Mouse (Mus musculus): Measurements from ENCODE around the gene Arhgap25.
"Not testable (repeated sequence)": the region's sequence is repeated elsewhere in the genome, so short reads cannot be mapped to it uniquely, and the experiment has no call there.

The Arhgap25 gene

GRCm38 (mm10) chr6:87535651-87536050 is 2.6 kb upstream of the Arhgap25 start:
- DNase-seq, result peak in 1 of 2 experiments; percentile 26

- DNase-seq, result no peak
These were observed 2.0 kb upstream of the Arhgap25 start for GRCm38 (mm10) chr6:87534855-87535575.

GRCm38 (mm10) chr6:87531456-87532015 is 1.5 kb downstream of the Arhgap25 start:
- DNase-seq, result no peak

- no peak for DNase-seq
These were observed 2.7 kb downstream of the Arhgap25 start for GRCm38 (mm10) chr6:87530386-87530785.

- no peak for DNase-seq
These were observed 5.1 kb downstream of the Arhgap25 start for GRCm38 (mm10) chr6:87527846-87528557.

- no peak for DNase-seq
These were observed 5.7 kb downstream of the Arhgap25 start for GRCm38 (mm10) chr6:87527366-87527765.

DNA sequence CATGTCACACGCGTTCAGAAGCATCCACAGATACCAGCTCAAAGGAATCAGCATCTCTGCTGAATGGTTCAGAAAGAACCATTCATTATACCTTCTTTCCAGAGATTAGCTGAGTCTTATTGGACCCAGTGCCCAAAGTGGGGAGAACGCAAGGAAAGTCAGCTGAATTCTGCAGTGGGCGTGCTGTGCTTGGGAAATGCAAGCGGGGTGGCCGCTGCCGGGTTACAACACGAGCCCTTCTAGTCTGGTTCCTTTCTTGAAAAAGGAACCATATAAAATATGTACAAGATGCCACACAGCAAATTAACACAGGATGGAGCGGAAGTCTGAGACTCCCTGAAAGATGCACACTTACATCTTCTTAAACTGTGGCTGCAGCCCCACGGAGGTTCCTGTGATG is 7.9 kb downstream of the Arhgap25 start:
- DNase-seq, result no peak

DNA sequence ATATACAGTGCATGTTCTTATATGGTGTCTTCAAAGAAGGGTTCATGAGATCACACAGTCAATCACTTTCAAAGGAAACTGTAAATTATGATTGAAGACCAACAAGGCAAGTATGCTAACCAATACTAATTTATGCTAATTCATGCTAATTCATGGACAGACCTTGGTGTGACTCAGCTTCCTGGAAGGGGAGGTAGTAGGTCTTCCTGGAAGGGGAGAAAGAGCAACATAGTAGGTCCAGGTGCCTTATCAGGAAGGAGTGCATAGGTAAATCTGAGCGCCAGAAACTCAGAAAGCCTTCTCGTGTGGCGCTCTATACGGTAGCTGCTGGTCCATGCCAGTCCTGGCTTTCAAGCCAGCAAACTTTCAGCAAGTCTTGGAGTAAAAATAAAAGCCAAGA is 8.8 kb downstream of the Arhgap25 start:
- no peak for DNase-seq

- no peak for DNase-seq
These were observed 9.3 kb downstream of the Arhgap25 start for GRCm38 (mm10) chr6:87523736-87524135.

- no peak for DNase-seq
These were observed 10.0 kb downstream of the Arhgap25 start for GRCm38 (mm10) chr6:87523085-87523484.

- peak; percentile 82 to 83 for DNase-seq
These were observed 10.8 kb downstream of the Arhgap25 start for GRCm38 (mm10) chr6:87522236-87522635.

GRCm38 (mm10) chr6:87521705-87522104 is 11.4 kb downstream of the Arhgap25 start:
- DNase-seq, result not testable (repeated sequence)

DNA sequence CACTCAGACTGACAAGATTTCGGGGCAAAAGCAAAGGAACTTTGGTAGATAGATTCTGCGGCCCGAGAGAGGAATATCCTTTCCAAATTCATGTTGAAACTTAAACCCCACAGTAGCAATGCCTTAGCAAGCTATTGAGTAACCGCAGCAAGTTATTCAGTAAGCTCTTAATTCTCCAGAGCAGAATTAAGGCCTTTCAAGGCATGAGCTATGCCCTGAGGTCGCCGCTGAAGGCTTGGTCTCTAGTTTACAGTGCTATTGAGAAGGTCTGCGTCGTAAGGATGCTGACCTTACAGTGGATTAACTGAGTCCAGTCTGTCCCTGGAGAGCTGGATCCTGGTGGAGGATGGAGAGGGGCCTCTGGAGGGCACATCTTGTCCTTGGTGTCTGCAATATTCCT is 12.5 kb downstream of the Arhgap25 start:
- DNase-seq, result peak; percentile 39 to 53

- peak in 1 of 2 experiments; percentile 32 for DNase-seq
These were observed 13.2 kb downstream of the Arhgap25 start for GRCm38 (mm10) chr6:87519809-87520208.

DNA sequence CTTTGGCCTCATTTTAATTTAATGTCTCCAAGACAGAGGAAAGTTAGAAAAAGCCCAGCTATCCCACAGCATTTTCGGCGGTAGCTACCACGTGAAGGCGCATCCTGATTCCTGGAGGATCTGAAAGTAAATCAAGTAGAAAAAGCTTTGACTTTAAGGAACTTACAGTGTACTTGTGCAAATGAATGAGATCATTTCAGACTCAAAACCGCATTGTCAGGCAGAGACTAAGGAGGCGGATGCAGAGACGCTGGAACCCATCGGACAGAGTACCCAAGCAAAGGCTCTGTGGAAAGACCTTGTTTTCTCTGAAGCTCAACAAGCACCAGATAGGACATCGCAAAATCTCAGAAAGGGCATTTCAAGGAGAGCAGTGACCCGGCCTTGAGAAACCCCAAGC is 14.4 kb downstream of the Arhgap25 start:
- DNase-seq, result no peak

DNA sequence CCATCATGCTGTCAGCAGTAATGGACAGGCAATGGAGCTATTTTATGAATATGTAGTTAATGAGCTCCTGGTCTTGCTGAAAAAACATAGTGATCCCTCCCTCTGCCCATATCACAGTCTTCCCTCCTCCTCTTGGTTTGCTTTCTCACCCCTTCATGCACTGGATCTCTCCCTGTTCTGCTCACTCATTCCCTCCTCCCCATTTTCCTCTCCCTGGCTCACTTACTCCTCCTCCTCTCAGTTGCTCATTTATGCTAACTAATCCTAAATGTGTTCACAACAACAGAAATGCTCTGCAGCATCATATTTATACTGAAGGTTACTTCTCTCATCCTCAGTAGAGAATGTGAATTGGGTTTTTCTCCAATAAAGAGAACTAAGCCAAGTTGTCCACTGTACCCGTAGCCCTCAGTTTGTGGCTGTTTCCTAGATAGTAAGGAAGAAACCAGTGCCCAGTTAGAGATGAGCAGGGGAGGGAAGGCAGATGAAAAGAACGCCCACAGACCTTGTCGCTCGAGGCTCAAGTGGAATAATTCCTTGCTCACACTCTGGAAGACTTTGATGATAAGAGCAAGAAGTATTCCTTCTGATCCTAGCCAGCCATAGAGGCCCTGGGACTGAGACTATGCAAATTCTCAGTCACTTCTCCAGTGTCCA is 15.2 kb downstream of the Arhgap25 start:
- no peak for DNase-seq

- DNase-seq, result no peak
These were observed 18.7 kb downstream of the Arhgap25 start for GRCm38 (mm10) chr6:87514321-87514720.

DNA sequence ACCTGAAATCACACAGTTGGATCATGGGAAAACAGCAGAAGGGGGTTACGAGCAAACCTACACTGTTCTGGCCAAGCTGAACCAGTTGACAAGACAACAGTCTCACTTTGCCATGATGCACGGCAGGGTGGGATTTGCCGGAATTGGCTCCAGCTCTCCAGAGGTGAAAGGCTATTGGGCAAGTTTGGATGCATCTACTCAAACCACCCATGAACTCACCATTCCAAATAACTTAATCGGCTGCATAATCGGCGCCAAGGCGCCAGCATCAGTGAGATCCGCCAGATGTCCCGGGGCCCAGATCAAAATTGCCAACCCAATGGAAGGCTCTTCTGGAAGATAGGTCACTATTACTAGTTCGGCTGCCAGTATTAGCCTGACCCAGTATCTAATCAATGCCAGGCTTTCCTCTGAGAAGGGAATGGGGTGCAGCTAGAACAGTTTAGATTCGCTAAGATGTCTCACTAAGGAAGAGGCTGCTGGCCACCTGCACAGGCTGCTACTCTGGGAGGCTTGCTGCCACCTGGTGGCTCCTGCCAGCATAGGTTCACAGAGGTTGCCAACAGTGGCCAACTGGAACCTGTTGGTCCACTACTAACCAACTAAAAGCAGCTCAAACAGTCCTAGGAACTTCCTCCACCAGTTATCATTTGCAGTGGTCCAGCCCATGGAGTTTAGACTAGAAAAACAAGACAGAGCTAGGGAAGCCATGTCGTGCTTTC is 19.9 kb downstream of the Arhgap25 start:
- DNase-seq, result peak; percentile 87 to 89

- DNase-seq, result no peak
These were observed 22.1 kb downstream of the Arhgap25 start for GRCm38 (mm10) chr6:87510999-87511398.

GRCm38 (mm10) chr6:87509806-87510205 is 23.3 kb downstream of the Arhgap25 start:
- DNase-seq, result no peak

- no peak for DNase-seq
These were observed 28.2 kb downstream of the Arhgap25 start for GRCm38 (mm10) chr6:87504875-87505274.

DNA sequence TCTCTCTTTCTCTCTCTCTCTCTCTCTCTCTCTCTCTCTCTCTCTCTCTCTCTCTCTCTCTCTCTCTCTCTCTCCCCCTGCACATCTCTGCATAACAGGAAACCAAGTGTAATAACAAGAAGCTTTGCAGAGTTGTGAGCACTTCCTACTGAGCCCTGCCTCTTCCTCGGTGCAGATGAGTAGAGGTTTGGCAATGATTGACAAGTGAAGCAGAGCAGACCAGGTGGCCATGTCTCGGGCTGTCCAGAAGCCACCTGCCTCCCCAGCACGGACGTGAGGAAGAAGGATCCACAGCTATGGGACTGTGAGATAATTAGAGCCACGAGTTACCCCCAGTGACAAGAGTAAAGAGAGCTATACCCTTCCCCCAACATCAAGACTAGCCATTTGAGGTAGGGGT is 29.1 kb downstream of the Arhgap25 start:
- DNase-seq, result no peak

GRCm38 (mm10) chr6:87503536-87503935 is 29.5 kb downstream of the Arhgap25 start:
- no peak for DNase-seq
